Comparison of ENCODE assay signal across 13 mouse cellular contexts in genomic region chr3:155680200-155680599, GRCm38 (mm10).
"Had no signal": no experiment of that assay in that cellular context is flagged by ENCODE, and none has a peak within 500 bp of the region (broad histone marks: within the 10 kb centered on the region; RNA-seq: fewer than 3 reads in every experiment).

No protein-coding gene starts in this region.

- DNase-seq: lung, adult 18-20 months; lung, embryonic 14.5 days; lung, postnatal 10 days; lung, postnatal 4 days; midbrain, embryonic 14.5 days; right cerebral cortex, adult 18-20 months; right cerebral cortex, postnatal 25 days; right cerebral cortex, postnatal 4 days; spleen, adult 18-20 months; thymus, adult 18-20 months; thymus, postnatal 14 days; thymus, postnatal 36 days had no signal

- ATAC-seq: midbrain, embryonic 16.5 days had no signal
